Mouse (Mus musculus): ENCODE measurements around the gene Chad.

Chad gene

GRCm38 (mm10) chr11:94564437-94565150 is at the start of gene Chad:
TSS of gene Chad (plus strand) at chr11:94565047.
- peak; percentile 61 for DNase-seq (ENCODE audit: low read depth, low spot score)

GRCm38 (mm10) chr11:94521219-94521843 is 43.5 kb upstream of the Chad start, which contains the start of gene Mycbpap:
TSS of gene Mycbpap (minus strand) at chr11:94521742.
- DNase-seq (ENCODE audit: low read depth, low spot score), result peak; percentile 34

GRCm38 (mm10) chr11:94526171-94526879 is 38.5 kb upstream of the Chad start:
- DNase-seq (ENCODE audit: low read depth, low spot score), result no peak

GRCm38 (mm10) chr11:94528879-94529278 is 36.0 kb upstream of the Chad start:
- DNase-seq (ENCODE audit: low read depth, low spot score), result no peak

GRCm38 (mm10) chr11:94533171-94533570 is 31.7 kb upstream of the Chad start:
- no peak for DNase-seq (ENCODE audit: low read depth, low spot score)

- no peak for DNase-seq (ENCODE audit: low read depth, low spot score)
Measured at GRCm38 (mm10) chr11:94538733-94539292, 26.0 kb upstream of the Chad start.

- DNase-seq (ENCODE audit: low read depth, low spot score), result no peak
Measured at GRCm38 (mm10) chr11:94539761-94540160, 25.1 kb upstream of the Chad start.

- no peak for DNase-seq (ENCODE audit: low read depth, low spot score)
Measured at GRCm38 (mm10) chr11:94542400-94542799, 22.4 kb upstream of the Chad start.

- DNase-seq (ENCODE audit: low read depth, low spot score), result no peak
Measured at GRCm38 (mm10) chr11:94543344-94543743, 21.5 kb upstream of the Chad start.

- peak; percentile 58 for DNase-seq (ENCODE audit: low read depth, low spot score)
Measured at GRCm38 (mm10) chr11:94543932-94544331, 20.9 kb upstream of the Chad start.

- no peak for DNase-seq (ENCODE audit: low read depth, low spot score)
Measured at GRCm38 (mm10) chr11:94544422-94544821, 20.4 kb upstream of the Chad start.

- no peak for DNase-seq (ENCODE audit: low read depth, low spot score)
Measured at GRCm38 (mm10) chr11:94546381-94546780, 18.5 kb upstream of the Chad start.

- no peak for DNase-seq (ENCODE audit: low read depth, low spot score)
Measured at GRCm38 (mm10) chr11:94547271-94547670, 17.6 kb upstream of the Chad start.

- peak; percentile 54 for DNase-seq (ENCODE audit: low read depth, low spot score)
Measured at GRCm38 (mm10) chr11:94548041-94548784, 16.6 kb upstream of the Chad start.

- DNase-seq (ENCODE audit: low read depth, low spot score), result peak; percentile 96
Measured at GRCm38 (mm10) chr11:94548888-94549690, 15.8 kb upstream of the Chad start, which contains the start of gene Rsad1. TSS of gene Rsad1 (minus strand) at chr11:94549255.

GRCm38 (mm10) chr11:94549691-94550441 is 15.0 kb upstream of the Chad start:
- peak; percentile 13 for DNase-seq (ENCODE audit: low read depth, low spot score)

- DNase-seq (ENCODE audit: low read depth, low spot score), result no peak
Measured at GRCm38 (mm10) chr11:94550442-94550744, 14.5 kb upstream of the Chad start.

GRCm38 (mm10) chr11:94558226-94558625 is 6.6 kb upstream of the Chad start:
- DNase-seq (ENCODE audit: low read depth, low spot score), result no peak

GRCm38 (mm10) chr11:94563383-94563782 is 1.5 kb upstream of the Chad start:
- peak; percentile 22 for DNase-seq (ENCODE audit: low read depth, low spot score)

- DNase-seq (ENCODE audit: low read depth, low spot score), result no peak
Measured at GRCm38 (mm10) chr11:94563821-94564220, 1.0 kb upstream of the Chad start.
